Mouse (Mus musculus): Measurements from ENCODE around the gene Tmem234.

Tmem234 gene

GRCm38 (mm10) chr4:129580347-129580746 is 20.1 kb upstream of the Tmem234 start:
- DNase-seq = no peak

DNA sequence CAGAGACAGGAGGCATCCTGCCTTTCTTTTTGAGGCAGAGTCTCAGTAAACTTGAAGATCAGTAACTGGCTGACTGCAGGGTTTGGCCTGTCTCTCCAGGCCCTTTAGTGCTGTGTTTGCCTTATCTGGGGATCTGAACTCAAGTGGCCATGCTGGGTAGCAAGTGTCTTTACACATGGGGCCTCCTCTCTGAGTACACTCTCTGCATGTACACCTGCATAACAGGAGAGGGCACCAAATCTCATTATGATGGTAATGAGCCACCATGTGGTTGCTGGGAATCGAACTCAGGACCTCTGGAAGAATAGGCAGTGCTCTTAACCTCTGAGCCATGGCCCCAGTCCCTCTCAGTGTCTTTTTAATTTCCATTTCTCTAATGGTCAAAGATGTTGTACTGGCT is 18.2 kb upstream of the Tmem234 start:
- no peak for DNase-seq

- no peak for DNase-seq
Observed at GRCm38 (mm10) chr4:129584370-129584769, 16.1 kb upstream of the Tmem234 start.

DNA sequence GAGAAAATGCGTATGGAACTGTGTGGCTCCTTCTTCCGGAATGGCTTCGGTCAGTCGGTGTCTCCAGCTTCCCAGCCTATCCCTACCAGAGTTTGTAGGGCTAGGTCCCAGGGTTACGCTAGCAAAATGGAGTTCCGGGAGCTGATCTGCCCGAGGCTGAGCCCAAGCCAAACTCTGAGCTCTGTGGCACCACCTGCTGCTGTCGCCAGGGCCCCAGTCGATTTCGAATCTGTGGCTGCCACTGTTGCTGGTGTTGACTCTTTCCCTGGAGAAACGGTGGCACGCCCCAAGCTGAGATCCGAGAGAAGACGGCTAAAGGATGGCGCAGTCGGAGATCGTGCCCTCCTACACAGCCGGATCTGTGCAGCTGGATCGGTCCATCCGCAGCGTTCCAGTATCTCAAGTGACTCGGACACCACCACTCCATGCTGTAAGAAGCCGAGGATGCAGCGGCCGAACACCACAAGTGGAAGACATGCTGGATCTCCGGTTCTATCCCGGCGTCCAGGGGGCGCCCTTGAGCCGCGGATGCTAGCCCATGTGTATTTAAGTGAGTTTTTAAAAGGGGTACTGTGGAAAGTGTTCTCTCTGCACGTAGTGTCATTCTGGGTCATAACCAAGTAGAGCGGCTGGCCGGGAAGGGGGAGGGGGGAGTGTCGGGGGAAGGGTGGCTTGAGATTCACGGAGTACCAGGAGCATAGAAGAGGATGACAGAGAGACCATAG is 15.4 kb upstream of the Tmem234 start:
- DNase-seq = peak; percentile 80

DNA sequence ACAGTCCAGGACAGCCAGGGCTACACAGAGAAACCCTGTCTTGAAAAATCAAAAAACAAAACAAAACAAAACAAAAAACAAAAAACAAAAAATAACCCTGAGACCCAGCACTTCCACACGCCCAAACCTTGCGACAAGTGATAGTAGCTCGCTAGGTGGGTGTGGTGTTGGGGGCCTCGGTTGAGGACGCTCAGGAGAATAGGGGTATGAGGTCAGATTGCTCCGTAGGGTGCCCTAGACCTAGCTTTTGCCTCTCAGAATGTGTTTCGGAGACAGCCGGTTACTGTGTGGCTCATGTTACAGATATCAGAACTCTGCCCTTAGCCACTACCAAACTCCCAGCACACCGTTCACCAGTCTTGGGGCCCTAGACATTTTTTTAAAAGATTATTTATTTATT is 14.7 kb upstream of the Tmem234 start:
- DNase-seq = no peak

GRCm38 (mm10) chr4:129586943-129587342 is 13.5 kb upstream of the Tmem234 start:
- DNase-seq = no peak

DNA sequence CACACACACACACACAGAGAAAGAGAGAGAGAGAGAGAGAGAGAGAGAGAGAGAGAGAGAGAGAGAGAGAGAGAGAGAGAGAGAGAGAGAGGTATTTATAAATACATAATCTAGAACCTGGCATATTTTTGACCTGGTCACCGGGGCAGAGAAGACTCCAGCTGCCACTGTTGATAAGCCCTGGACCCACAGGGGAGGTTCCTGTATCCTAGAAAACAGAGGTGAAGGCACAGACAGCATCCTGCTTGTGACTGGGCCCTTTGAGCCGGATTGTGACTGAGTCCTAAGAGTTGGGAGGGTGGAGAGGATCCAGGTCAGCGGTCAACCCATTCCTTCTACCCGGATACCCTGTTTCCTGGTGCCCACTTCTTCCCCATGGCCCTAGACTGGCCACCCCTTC is 11.6 kb upstream of the Tmem234 start:
- DNase-seq = no peak

DNA sequence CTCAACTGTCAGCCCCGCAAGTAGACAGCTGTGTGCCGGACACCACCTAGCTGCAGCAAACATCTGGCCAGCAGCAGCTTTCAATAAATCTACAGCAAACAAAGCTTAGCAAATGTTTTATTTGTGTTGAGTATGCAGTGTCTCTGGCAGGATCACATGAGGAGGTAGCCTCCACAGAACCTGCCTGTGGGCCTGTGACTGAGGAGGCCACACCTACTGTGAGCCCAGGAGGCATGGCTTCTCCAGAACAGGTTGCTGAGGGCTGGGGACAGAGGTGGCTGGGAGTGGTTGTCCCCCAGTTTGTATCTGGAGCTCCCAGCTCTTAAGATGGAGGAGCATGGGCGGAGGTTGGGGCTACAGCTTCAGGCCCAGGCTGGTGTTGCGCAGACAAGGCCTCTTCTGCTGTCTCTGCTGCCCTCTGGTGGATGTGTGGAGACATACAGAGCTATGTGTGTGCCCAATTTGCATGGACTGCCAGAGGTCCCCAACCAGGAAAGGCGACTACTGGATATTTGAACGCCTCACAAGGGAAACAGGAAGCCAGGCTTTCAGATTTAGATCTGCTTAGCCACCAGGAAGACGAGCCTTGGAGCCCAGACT is 8.1 kb downstream of the Tmem234 start:
- DNase-seq = peak; percentile 86

DNA sequence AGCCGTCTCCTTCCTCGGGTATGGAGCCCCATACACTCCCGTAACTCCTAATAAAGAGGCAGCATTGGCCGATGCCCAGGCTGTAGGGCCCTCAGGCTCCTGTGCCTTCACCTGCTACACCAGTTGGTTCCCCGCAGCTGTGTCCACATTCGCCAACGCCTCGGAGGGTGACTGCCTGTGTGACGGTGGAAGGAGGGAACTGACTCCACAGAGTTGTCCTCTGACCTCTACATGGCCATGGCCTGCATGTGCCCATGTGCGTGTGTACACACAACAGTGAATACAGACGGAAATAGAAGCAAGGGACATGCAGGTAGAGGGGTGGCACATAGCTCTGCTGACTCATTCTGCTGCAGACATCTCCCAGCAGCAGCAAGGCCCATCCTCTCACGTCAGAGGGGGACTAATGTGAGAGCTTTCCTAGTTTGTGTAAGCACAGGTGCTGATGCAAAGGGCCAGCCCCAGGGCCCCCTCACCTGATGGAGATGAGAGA is 8.7 kb downstream of the Tmem234 start:
- no peak for DNase-seq

DNA sequence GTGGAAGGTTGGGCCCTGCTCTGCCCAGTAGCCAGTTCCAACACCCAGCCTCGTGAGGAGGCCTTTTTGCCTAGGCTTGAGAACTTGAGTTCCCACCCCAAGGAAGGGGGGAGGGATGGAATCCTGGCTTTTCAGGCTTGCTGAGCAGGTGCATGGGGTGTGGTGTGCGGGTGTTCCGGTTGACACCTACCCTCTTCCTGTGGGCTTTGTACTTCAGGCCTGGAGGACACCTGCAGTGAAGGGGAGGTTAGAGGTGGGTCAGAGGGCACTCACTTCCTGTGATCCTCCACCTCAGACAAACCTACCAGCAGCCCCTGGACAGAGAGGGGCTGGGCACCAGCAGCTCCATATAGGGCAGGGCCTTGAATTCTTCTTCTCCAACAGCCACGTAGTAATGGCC is 9.6 kb downstream of the Tmem234 start:
- DNase-seq = no peak

DNA sequence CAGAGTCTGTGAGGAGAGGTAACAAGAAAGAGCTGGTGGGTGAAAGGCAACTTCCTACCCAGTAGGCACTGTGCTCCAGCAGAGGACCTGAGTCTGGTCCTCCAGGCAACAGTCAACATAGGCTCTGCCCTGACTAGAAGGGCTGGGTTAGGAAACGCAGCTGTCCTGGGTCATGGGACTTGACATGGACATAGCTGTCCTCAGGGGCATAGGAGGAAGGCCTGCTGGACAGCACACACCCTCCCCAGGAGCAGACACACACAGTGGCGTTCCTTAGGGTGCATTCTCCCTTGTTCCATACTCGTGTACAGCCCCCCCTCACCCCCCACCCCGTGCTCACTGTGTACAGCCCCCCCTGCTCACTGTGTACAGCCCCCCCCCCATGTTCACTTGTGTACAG is 10.0 kb downstream of the Tmem234 start:
- DNase-seq = no peak

DNA sequence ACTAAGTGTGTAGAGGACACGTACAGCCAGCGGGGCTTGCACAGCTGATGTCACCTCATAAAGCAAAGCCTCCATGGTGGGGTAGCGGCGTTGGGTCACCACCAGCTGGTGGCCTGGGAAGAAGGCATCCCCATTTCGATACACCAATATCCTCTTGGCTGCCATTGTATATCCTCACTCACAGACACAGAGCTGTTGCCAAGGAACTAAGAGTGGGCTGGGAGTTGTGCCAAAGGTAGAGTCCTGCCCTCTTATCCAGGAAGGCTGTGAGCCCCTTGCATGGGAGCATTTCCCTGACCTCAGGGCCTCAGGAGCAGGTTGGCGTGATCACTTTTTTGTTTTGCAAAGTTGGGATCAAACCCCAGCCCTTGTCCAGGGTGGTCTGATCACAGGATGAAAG is 13.6 kb downstream of the Tmem234 start, which contains the start of gene Dcdc2b:
TSS of gene Dcdc2b (minus strand) at position 165 of the 400 bp plus-strand sequence.
- DNase-seq = no peak

DNA sequence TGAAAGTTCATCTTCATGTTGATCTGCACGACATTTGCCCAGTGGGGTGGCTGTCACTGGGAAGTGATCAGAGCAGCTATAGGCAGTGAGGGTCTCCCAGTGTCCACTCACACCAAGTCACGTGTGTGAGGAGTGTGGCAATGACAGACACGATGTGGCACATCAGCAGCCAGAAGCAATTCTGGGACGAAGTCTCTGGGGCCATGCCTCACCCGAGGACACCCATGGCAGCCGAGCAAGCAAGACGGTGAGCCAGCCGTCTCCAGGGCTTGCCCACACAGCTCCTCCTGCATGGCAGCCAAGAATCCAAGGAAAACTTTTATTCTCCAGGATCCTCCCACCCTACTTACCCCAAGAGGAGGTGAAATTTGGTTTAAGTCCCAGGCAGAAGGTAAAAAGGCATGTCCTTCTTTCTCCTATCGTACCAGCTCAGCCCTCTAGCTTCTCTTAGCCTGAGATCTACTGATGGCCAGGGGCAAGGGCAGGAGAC is 15.4 kb downstream of the Tmem234 start:
- DNase-seq = no peak

DNA sequence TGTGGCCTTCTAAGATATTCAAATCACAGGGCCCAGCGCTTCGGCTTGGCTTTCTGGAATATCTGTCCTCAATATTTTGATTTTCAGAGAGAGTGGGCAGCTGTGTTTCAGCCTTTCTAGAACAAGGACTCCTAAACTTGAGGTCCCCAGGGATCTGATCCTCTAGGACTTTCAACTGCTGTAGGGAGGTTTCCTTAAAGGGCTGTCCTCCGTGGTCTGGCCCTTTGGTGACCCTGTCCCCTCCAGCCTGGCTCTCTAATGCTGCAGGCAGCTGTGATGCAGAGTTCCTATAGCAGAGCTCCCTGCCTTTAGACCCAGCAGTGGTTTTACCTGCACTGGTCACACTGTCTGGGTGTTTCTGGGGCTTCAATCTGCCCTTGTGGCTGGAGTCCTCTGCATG is 16.2 kb downstream of the Tmem234 start:
- DNase-seq = no peak

DNA sequence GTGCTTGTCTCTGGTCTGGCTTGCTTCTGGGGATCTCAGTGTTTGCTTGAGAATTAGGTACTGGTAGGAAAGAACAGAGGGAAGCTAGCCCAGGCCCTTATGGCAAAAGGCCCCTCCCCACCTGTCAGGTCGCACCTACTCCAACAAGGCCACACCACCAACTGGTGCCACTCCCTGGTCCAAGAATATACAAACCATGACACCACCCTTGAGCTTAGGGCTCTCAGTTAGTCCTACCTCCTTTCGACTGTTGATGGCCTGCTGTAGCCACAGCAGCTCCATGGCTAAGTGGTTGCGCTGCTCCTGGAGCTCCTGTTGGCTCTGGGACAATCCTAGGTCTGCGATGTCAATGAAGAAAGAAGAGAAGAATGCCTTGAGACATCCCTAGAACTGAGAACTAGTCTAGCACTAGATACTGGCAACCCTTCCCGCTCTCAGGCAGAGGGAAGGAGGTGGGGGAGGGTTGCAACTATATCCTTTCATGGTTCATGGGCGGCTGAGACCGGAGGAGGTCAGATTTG is 16.7 kb downstream of the Tmem234 start:
- no peak for DNase-seq

DNA sequence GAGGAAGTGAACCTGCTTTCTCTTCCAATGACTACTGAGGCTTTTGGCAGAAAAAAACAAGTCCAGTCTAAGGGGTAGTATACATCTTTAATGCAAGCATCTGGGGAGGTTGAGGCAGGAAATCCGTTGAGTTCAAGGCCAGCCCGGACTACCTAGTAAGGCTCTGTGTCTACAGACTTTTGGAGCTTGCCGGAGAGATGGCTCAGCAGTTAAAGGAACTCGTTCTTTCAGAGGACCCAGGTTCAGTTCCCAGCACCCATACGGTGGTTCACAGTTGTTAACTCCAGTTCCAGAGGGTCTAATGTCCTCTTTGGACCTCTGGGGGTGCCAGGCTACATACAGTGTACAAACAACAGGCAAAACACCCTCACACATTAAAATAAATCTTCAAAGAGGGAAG is 17.6 kb downstream of the Tmem234 start:
- DNase-seq = no peak

DNA sequence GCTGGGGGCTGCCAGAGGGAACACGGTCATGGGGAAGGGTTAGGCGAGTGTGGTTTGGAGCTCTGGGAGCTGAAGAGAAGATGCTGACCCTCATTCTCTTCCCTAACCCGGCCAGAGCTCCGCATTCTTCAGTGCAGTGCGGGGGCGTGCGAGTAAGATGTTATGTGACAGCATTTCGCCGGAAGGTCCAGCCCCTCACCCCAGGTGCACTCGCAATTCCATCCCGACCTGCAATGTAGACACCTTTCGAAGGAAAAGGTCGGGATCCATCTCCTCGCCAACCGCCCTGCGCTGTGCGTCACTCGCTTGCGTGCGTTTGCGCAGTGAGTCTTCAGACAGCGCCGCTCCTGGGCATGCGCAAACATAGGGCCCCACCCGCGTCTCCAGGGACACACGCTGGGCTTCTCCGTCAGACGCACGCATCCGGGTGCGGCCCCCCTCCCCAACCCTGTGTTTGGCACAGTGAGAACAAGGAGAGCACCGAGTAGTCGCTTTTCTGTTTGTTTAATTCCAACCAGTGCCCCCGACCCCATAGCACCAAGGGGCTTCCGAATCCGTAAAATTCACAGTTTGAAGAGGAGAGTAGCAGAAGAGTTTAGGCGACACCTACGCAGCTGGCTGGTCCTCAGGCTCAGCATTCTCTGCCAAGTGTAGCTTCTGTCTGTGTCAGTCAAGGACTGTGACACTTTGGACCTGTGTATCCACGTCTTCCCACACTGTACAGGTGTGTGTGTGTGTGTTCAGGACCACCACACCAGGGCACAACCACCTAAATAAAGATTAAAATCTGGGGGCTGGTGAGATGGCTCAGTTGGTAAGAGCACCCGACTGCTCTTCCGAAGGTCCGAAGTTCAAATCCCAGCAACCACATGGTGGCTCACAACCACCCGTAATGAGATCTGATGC is 18.6 kb downstream of the Tmem234 start, which contains the start of gene Iqcc:
TSS of gene Iqcc (minus strand) at position 314 of the 906 bp plus-strand sequence.
- peak; percentile 97 for DNase-seq

DNA sequence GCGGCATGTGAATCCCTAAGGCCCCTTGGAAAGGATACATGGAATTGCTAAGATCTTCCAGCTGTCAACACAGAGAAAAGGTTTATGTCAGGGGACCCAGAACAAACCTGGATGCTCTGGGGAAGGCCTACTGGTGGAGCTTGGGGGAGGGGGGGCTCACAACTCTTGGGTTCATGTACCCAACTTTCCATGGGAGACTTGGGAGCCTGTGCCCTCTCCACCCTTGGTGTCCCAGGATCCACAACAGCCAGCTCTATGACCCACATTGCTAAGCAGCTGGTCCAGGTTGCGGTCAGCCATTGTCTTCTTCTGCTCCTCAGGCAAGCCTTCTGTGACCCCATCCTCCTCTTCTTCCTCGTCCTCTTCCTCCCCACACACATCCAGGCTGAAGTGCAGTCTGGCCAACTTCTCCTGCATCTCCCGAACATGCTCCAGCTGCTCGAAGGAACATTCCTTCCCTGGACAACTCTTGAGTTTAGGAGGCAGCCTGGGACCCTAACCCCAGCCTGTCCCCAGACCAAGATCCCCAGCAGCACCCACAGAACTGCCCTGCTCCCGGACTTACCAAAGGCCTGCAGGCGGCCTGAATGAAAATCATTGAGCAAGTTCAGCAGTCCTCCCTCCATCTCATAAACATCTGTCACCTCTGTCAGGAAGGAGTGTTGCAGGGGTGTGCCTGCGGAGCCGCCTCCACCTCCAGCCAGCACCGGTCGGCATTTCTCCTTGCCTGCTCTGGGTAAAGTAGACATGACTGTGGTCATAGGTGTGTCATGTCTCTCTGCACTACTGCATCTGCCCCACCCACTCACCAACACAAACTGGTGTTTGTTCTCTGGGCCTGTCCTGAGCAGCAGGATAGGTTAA is 20.2 kb downstream of the Tmem234 start:
- no peak for DNase-seq

DNA sequence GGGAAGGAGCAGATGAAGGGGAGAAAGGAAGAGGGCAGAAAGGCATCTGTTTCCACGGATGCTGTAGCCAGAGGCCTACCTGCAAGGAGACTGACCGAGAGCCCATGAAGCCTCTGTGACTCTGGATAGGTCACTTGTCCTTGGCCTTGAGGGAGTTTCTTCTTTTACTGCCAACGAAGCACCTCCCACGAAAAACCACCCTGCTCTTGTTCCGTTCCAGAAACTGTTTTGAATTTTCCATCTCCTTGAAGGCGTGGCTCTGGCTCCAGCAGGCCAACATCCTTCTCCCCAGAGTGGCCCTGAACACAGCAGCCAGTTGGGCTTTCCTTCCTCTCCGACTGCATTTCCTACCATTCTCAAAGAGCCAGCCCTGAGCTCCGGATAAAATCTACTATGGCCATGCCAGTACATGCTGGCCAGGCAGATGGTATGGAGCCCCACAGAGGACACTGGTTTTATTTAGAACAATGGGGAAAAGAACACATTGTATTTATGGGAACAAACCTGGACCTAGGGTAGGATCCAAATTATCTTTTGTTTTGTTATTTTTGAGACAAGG is 20.9 kb downstream of the Tmem234 start:
- no peak for DNase-seq

GRCm38 (mm10) chr4:129622120-129622802 is 21.8 kb downstream of the Tmem234 start:
- DNase-seq = no peak
